Mouse (Mus musculus) bone marrow, adult 2 months (tissue): ENCODE data around the gene Ghrh.

Experiments used
- CTCF ChIP-seq: fragments of 200-500 bp; IDR thresholded peaks from 2 replicates; pipeline ENCODE4 v1.5.1; 2011; ENCODE audit warnings: low read length, control low read depth; ENCODE audit not compliant: control insufficient read depth, insufficient read depth
- POLR2A ChIP-seq: fragments of 200-500 bp; IDR thresholded peaks from 2 replicates; pipeline ENCODE4 v1.6.1; 2011; ENCODE audit warnings: low read depth, mild to moderate bottlenecking, control low read depth, low read length, borderline replicate concordance; ENCODE audit not compliant: control insufficient read depth

GRCm38 (mm10) chr2:157376995-157377394, 29.7 kb upstream of the Ghrh start:
- TF ChIP-seq CTCF, result no peak
- TF ChIP-seq POLR2A, result no peak
